Mouse (Mus musculus) myocyte (in vitro differentiated cells): ENCODE data around the gene Rtn3.

ENCODE experiments used
- CEBPB ChIP-seq: IDR thresholded peaks from 2 replicates; pipeline ENCODE4 v1.6.1; 2011; ENCODE audit warnings: mild to moderate bottlenecking, moderate library complexity; ENCODE audit not compliant: poor library complexity, insufficient read depth, severe bottlenecking
- E2F4 ChIP-seq: IDR thresholded peaks from one replicate; pipeline ENCODE4 v1.6.1; 2011; ENCODE audit warnings: mild to moderate bottlenecking, control low read depth, moderate library complexity; ENCODE audit not compliant: insufficient read depth
- MAX ChIP-seq: IDR thresholded peaks from one replicate; pipeline ENCODE4 v1.6.1; 2011; ENCODE audit warnings: low read depth, mild to moderate bottlenecking, control low read depth
- MYOD1 ChIP-seq, 3 experiments: IDR thresholded peaks; one replicate each; pipeline ENCODE4 v1.6.1; 2011; ENCODE audit warnings: control low read depth in 2 of 3, low read depth in 2 of 3, mild to moderate bottlenecking in 2 of 3, moderate library complexity in 1 of 3; ENCODE audit not compliant: insufficient read length in 2 of 3, control insufficient read depth in 1 of 3
- MYOG ChIP-seq, 3 experiments: IDR thresholded peaks; one replicate each; pipeline ENCODE4 v1.6.1; 2011; ENCODE audit warnings: control low read depth in 2 of 3, low read depth in 2 of 3, mild to moderate bottlenecking in 2 of 3; ENCODE audit not compliant: insufficient read length in 2 of 3, control insufficient read depth in 1 of 3, insufficient read depth in 1 of 3
- POLR2A ChIP-seq: IDR thresholded peaks from one replicate; pipeline ENCODE4 v1.6.1; 2011; ENCODE audit warnings: low read depth, mild to moderate bottlenecking, control low read depth, moderate library complexity; ENCODE audit not compliant: insufficient read length
- POLR2AphosphoS2 ChIP-seq: IDR thresholded peaks from one replicate; pipeline ENCODE4 v1.6.1; 2011; ENCODE audit warnings: low read depth, control low read depth; ENCODE audit not compliant: insufficient read length
- REST ChIP-seq: IDR thresholded peaks from one replicate; pipeline ENCODE4 v1.6.1; 2011; ENCODE audit warnings: mild to moderate bottlenecking, control low read depth, moderate library complexity; ENCODE audit not compliant: insufficient read depth, insufficient read length
- TCF12 ChIP-seq: IDR thresholded peaks from one replicate; pipeline ENCODE4 v1.6.1; 2011; ENCODE audit warnings: mild to moderate bottlenecking, control low read depth; ENCODE audit not compliant: poor library complexity, insufficient read depth, severe bottlenecking
- TCF3 ChIP-seq: IDR thresholded peaks from one replicate; pipeline ENCODE4 v1.6.1; 2011; ENCODE audit warnings: low read depth, control low read depth; ENCODE audit not compliant: insufficient read length
- USF1 ChIP-seq: IDR thresholded peaks from one replicate; pipeline ENCODE4 v1.6.1; 2011; ENCODE audit warnings: low read depth, mild to moderate bottlenecking, control low read depth, moderate library complexity

DNA sequence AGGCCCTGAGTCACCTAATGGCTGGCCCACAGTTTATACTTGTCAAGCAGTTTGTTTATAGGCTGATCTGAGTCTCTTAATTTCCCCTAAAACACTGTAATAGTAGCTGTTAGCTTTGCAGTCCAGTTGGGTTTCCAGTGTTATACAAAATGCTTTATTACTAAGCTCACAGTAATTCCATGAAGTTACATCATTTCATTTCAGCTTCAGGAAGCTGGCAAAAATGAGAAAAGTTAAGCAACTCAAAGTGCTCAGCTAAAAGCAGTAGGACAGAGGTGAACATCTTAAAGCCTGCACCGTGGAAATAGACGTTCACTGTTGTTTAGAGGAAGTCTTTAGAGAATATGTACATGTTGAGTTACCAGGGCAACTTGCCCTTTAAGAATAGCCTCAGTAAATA is 39.8 kb upstream of the Rtn3 start:
- TF ChIP-seq POLR2AphosphoS2 (no peak), MAX (no peak), CEBPB (no peak), USF1 (no peak), MYOG (IDR thresholded peaks at IDR 0.05; ENCODE audit: control insufficient read depth in 1 of 3, insufficient read depth in 1 of 3, insufficient read length in 2 of 3, low read depth in 2 of 3) (no peak), POLR2A (no peak), E2F4 (no peak), MYOD1 (IDR thresholded peaks at IDR 0.05; ENCODE audit: control insufficient read depth in 1 of 3, insufficient read length in 2 of 3, low read depth in 2 of 3) (no peak), TCF12 (no peak), REST (no peak), TCF3 (no peak)
